Mouse (Mus musculus) myocyte (in vitro differentiated cells): Measurements from ENCODE around the gene Usp6nl. TPM values are rescaled to one million over a fixed set of nuclear protein-coding genes. Genes with fewer than 3 reads are reported as not detected.

Experiments
- H3K27me3 ChIP-seq: one replicate; pipeline ENCODE4 v1.6.1; 2011; ENCODE audit not compliant: control insufficient read depth, insufficient read depth, insufficient read length
- H3K36me3 ChIP-seq: one replicate; pipeline ENCODE4 v1.6.1; 2011; ENCODE audit not compliant: control insufficient read depth, insufficient read depth
- H3K4me2 ChIP-seq: one replicate; pipeline ENCODE4 v1.6.1; 2011; ENCODE audit warnings: low read depth, control low read depth
- H3K4me3 ChIP-seq: one replicate; pipeline ENCODE4 v1.5.1; 2011; ENCODE audit warnings: mild to moderate bottlenecking, control low read depth, moderate library complexity
- H3K79me2 ChIP-seq: one replicate; pipeline ENCODE4 v1.6.1; 2011; ENCODE audit not compliant: control insufficient read depth, insufficient read depth
- H3ac ChIP-seq: one replicate; pipeline ENCODE4 v1.6.1; 2011; ENCODE audit not compliant: control insufficient read depth, insufficient read length
- CEBPB ChIP-seq: IDR thresholded peaks from 2 replicates; pipeline ENCODE4 v1.6.1; 2011; ENCODE audit warnings: mild to moderate bottlenecking, moderate library complexity; ENCODE audit not compliant: poor library complexity, insufficient read depth, severe bottlenecking
- E2F4 ChIP-seq: IDR thresholded peaks from one replicate; pipeline ENCODE4 v1.6.1; 2011; ENCODE audit warnings: mild to moderate bottlenecking, control low read depth, moderate library complexity; ENCODE audit not compliant: insufficient read depth
- MAX ChIP-seq: IDR thresholded peaks from one replicate; pipeline ENCODE4 v1.6.1; 2011; ENCODE audit warnings: low read depth, mild to moderate bottlenecking, control low read depth
- MYOD1 ChIP-seq, 3 experiments: IDR thresholded peaks; one replicate each; pipeline ENCODE4 v1.6.1; 2011; ENCODE audit warnings: control low read depth in 2 of 3, low read depth in 2 of 3, mild to moderate bottlenecking in 2 of 3, moderate library complexity in 1 of 3; ENCODE audit not compliant: insufficient read length in 2 of 3, control insufficient read depth in 1 of 3
- MYOG ChIP-seq, 3 experiments: IDR thresholded peaks; one replicate each; pipeline ENCODE4 v1.6.1; 2011; ENCODE audit warnings: control low read depth in 2 of 3, low read depth in 2 of 3, mild to moderate bottlenecking in 2 of 3; ENCODE audit not compliant: insufficient read length in 2 of 3, control insufficient read depth in 1 of 3, insufficient read depth in 1 of 3
- POLR2A ChIP-seq: IDR thresholded peaks from one replicate; pipeline ENCODE4 v1.6.1; 2011; ENCODE audit warnings: low read depth, mild to moderate bottlenecking, control low read depth, moderate library complexity; ENCODE audit not compliant: insufficient read length
- POLR2AphosphoS2 ChIP-seq: IDR thresholded peaks from one replicate; pipeline ENCODE4 v1.6.1; 2011; ENCODE audit warnings: low read depth, control low read depth; ENCODE audit not compliant: insufficient read length
- REST ChIP-seq: IDR thresholded peaks from one replicate; pipeline ENCODE4 v1.6.1; 2011; ENCODE audit warnings: mild to moderate bottlenecking, control low read depth, moderate library complexity; ENCODE audit not compliant: insufficient read depth, insufficient read length
- SRF ChIP-seq: IDR thresholded peaks from one replicate; pipeline ENCODE4 v1.6.1; 2011; ENCODE audit warnings: low read depth; ENCODE audit not compliant: control insufficient read depth, insufficient read length
- TCF12 ChIP-seq: IDR thresholded peaks from one replicate; pipeline ENCODE4 v1.6.1; 2011; ENCODE audit warnings: mild to moderate bottlenecking, control low read depth; ENCODE audit not compliant: poor library complexity, insufficient read depth, severe bottlenecking
- TCF3 ChIP-seq: IDR thresholded peaks from one replicate; pipeline ENCODE4 v1.6.1; 2011; ENCODE audit warnings: low read depth, control low read depth; ENCODE audit not compliant: insufficient read length
- USF1 ChIP-seq: IDR thresholded peaks from one replicate; pipeline ENCODE4 v1.6.1; 2011; ENCODE audit warnings: low read depth, mild to moderate bottlenecking, control low read depth, moderate library complexity
- polyA plus RNA-seq: library from polyadenylated mRNA; unstranded; fragments of >200 nt; fragmentation: generic; extraction: Trizol; gene quantifications from one replicate; pipeline ENCODE4 v1.2.1, GENCODE M21; 2012; ENCODE audit warnings: missing spikeins

Usp6nl gene
- polyA plus RNA-seq, 1 experiment, result 7.6 TPM

DNA sequence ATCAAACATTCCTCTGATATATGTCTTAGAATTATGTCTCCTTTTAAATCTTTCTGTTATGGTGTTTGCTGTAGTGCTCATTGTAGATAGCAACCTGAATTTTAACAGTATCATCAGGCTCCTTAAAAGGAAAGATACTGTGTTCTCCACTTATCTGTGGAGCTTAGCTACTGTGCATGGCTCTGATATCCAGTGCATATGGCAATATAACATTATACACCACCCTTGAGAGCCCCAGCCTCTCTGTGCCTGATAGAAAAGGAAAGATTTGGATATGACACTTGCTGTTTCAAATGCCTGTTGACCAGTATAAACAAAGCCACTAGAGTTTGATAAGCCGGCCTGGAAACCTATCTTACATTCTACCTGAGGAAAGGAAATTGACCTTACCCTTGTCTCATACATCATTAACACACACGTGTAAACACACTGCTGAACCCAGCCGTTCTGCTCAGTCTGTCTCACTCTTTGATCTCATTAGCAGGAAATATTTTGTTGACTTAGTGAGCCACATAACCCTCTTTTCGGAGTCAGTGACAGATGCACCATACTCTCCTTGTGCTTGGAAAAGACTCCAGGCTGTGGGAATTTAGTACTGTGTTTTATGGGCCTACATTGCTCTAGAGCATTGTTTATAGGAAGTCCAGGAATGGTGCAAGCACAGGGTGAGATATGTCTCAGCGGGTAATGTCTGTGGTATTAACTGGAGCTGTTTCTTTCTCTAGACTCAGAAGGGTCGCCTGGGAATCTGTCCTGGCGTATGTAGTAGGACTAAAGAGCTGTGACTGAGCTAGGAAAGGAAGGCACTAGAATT, 9.1 kb downstream of the Usp6nl start:
- Histone ChIP-seq H3K4me3 (no peak overlapping the region), H3K36me3 (no peaks in the 10 kb centered on the region), H3K4me2 (no peak overlapping the region), H3K79me2 (peaks cover 85% of the 10 kb centered on the region), H3ac (no peak overlapping the region), H3K27me3 (no peaks in the 10 kb centered on the region)
- TF ChIP-seq TCF3 (no peak), MAX (no peak), TCF12 (no peak), USF1 (no peak), MYOG (IDR thresholded peaks at IDR 0.05; ENCODE audit: control insufficient read depth in 1 of 3, insufficient read depth in 1 of 3, insufficient read length in 2 of 3, low read depth in 2 of 3) (no peak), E2F4 (no peak), REST (no peak)

- H3K4me2 ChIP-seq, result peak overlapping the region; percentile 57
- TF ChIP-seq CEBPB (0 out of 2 replicates have a peak, but pooled peaks have one; percentile 14), MYOG (IDR thresholded peaks at IDR 0.05; ENCODE audit: control insufficient read depth in 1 of 3, insufficient read depth in 1 of 3, insufficient read length in 2 of 3, low read depth in 2 of 3) (no peak)
Observed at GRCm38 (mm10) chr2:6333570-6333969, 11.1 kb downstream of the Usp6nl start.

GRCm38 (mm10) chr2:6334011-6334410, 11.5 kb downstream of the Usp6nl start:
- H3ac ChIP-seq, result no peak overlapping the region
- peaks cover 91% of the 10 kb centered on the region for H3K79me2 ChIP-seq
- TF ChIP-seq USF1 (no peak), MAX (no peak), REST (no peak), TCF3 (no peak), TCF12 (no peak), MYOD1 (IDR thresholded peaks at IDR 0.05; ENCODE audit: control insufficient read depth in 1 of 3, insufficient read length in 2 of 3, low read depth in 2 of 3) (no peak), POLR2AphosphoS2 (no peak), SRF (no peak), E2F4 (no peak), MYOG (IDR thresholded peaks at IDR 0.05; ENCODE audit: control insufficient read depth in 1 of 3, insufficient read depth in 1 of 3, insufficient read length in 2 of 3, low read depth in 2 of 3) (no peak), CEBPB (no peak), POLR2A (no peak)
- no peaks in the 10 kb centered on the region for H3K36me3 ChIP-seq
- peak overlapping the region; percentile 57 for H3K4me2 ChIP-seq
- H3K4me3 ChIP-seq, result no peak overlapping the region
- H3K27me3 ChIP-seq, result no peaks in the 10 kb centered on the region

More at GRCm38 (mm10) chr2:6333570-6333969, 11.1 kb downstream of the Usp6nl start:
- Histone ChIP-seq H3K79me2 (peaks cover 91% of the 10 kb centered on the region), H3ac (no peak overlapping the region), H3K36me3 (no peaks in the 10 kb centered on the region), H3K27me3 (no peaks in the 10 kb centered on the region), H3K4me3 (no peak overlapping the region)

DNA sequence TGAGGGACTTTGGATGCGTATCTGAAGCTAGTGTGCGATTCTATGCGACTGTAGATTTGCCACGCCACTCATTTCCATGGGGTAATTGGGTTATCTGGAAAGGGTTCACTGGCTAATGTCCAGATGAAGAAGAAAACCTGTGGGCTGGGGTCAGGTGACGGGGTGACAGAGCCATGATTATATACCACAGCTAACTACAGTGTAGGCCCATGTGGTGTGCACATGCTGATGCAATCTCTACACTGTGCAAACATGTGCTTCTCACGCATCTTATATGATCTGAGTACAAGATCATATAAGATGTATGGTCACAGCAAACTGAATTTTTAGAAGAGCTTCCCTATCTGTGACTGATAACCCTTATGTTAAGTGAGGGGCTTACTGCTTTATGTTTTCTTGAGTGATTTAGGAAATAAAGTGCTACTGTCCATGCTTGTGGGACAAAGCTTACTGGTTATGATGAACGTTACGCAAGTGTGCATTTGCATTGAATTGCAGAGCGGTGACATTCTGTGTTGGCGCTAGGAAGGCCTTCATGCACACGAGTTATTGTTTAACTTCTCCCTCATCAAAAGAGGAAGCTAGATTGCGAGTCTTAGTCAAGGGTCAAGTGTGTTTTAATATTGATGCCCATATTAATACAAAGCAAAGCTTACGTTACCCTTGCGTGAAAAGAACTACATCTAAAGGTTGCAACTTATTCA, 12.7 kb downstream of the Usp6nl start:
- no peaks in the 10 kb centered on the region for H3K27me3 ChIP-seq
- no peak for TF ChIP-seq SRF
- no peak for TF ChIP-seq CEBPB
- TF ChIP-seq REST, result no peak
- TF ChIP-seq USF1, result no peak
- TF ChIP-seq MAX, result no peak
- TF ChIP-seq TCF3, result no peak
- no peak for TF ChIP-seq MYOG (IDR thresholded peaks at IDR 0.05; ENCODE audit: control insufficient read depth in 1 of 3, insufficient read depth in 1 of 3, insufficient read length in 2 of 3, low read depth in 2 of 3)
- TF ChIP-seq E2F4, result no peak
- no peak for TF ChIP-seq POLR2A
- TF ChIP-seq MYOD1 (IDR thresholded peaks at IDR 0.05; ENCODE audit: control insufficient read depth in 1 of 3, insufficient read length in 2 of 3, low read depth in 2 of 3), result no peak
- TF ChIP-seq POLR2AphosphoS2, result no peak
- no peak for TF ChIP-seq TCF12
- no peak overlapping the region for H3K4me3 ChIP-seq
- no peak overlapping the region for H3K4me2 ChIP-seq
- H3K36me3 ChIP-seq, result no peaks in the 10 kb centered on the region
- H3K79me2 ChIP-seq, result peaks cover 91% of the 10 kb centered on the region
- H3ac ChIP-seq, result no peak overlapping the region

- Histone ChIP-seq H3K79me2 (peaks cover 91% of the 10 kb centered on the region), H3K27me3 (no peaks in the 10 kb centered on the region), H3K36me3 (no peaks in the 10 kb centered on the region), H3K4me2 (no peak overlapping the region), H3ac (no peak overlapping the region), H3K4me3 (no peak overlapping the region)
- TF ChIP-seq SRF, result no peak
- no peak for TF ChIP-seq USF1
- no peak for TF ChIP-seq MYOG (IDR thresholded peaks at IDR 0.05; ENCODE audit: control insufficient read depth in 1 of 3, insufficient read depth in 1 of 3, insufficient read length in 2 of 3, low read depth in 2 of 3)
- no peak for TF ChIP-seq MAX
Observed at GRCm38 (mm10) chr2:6336013-6336412, 13.5 kb downstream of the Usp6nl start.
